Mouse (Mus musculus): ENCODE data around the gene Batf3. TPM values are rescaled to one million over a fixed set of nuclear protein-coding genes. Genes with fewer than 3 reads are reported as not detected.

The Batf3 gene
- polyA plus RNA-seq (2012; rRNA removed) (1.6 and 1.8 TPM in 2 replicates), polyA plus RNA-seq (2014; fragmentation: Nextera tagmentation; extraction: Ambion mirVana) (1.5 and 2.4 TPM in 2 replicates)

GRCm38 (mm10) chr1:191097802-191098747, at the start of gene Batf3:
Gene Batf3, plus strand, starts transcription at chr1:191097847.
- Histone ChIP-seq H3K36me3 (replicated peaks; ENCODE audit: control insufficient read depth, insufficient read depth, low read depth) (no peaks in the 10 kb centered on the region), H3K4me3 (ENCODE audit: insufficient read depth in 1 of 2, low read depth in 2 of 2, low read length in 2 of 2) (peak within 1 kb of the TSS; percentile 38 to 42), H3K9ac (replicated peaks) (no peak within 1 kb of the TSS), H3K27me3 (ENCODE audit: control insufficient read depth, insufficient read depth, low read length) (peaks cover 44% of the 10 kb centered on the region), H3K27ac (no peak within 1 kb of the TSS), H3K9me3 (ENCODE audit: control insufficient read depth, low read length) (no peaks in the 10 kb centered on the region), H3K4me2 (ENCODE audit: low read depth) (peak within 1 kb of the TSS; percentile 47), H3K4me1 (replicated peaks; ENCODE audit: control insufficient read depth in 2 of 2, insufficient read depth in 2 of 2, low read length in 1 of 2) (no peaks in the 10 kb centered on the region)
- TF ChIP-seq CTCF (IDR thresholded peaks at IDR 0.05; ENCODE audit: low read depth) (no peak), EP300 (IDR thresholded peaks at IDR 0.05; ENCODE audit: low read depth) (no peak)
- 2% methylated on average over 91 of the region's 95 CpGs for WGBS (ENCODE audit: insufficient replicate concordance)
- ATAC-seq (ENCODE audit: insufficient read depth) (peak; percentile 21; the same call in 1 of the 2 replicates), DNase-seq (ENCODE audit: low read depth in 3 of 3, low spot score in 3 of 3) (no peak)

- WGBS (ENCODE audit: insufficient replicate concordance) = 78% methylated on average over 3 of the region's 3 CpGs
- Histone ChIP-seq H3K4me2 (ENCODE audit: low read depth) (no peak overlapping the region), H3K4me1 (replicated peaks; ENCODE audit: control insufficient read depth in 2 of 2, insufficient read depth in 2 of 2, low read length in 1 of 2) (peaks cover 7 to 14% of the 10 kb centered on the region in 2 experiments; a peak in 3 of 4 replicates), H3K9me3 (ENCODE audit: control insufficient read depth, low read length) (no peaks in the 10 kb centered on the region), H3K4me3 (ENCODE audit: insufficient read depth in 1 of 2, low read depth in 2 of 2, low read length in 2 of 2) (no peak overlapping the region), H3K36me3 (replicated peaks; ENCODE audit: control insufficient read depth, insufficient read depth, low read depth) (no peaks in the 10 kb centered on the region), H3K9ac (replicated peaks) (no peak overlapping the region), H3K27ac (no peak overlapping the region), H3K27me3 (ENCODE audit: control insufficient read depth, insufficient read depth, low read length) (no peaks in the 10 kb centered on the region)
- ATAC-seq (ENCODE audit: insufficient read depth) (no peak), DNase-seq (ENCODE audit: low read depth in 3 of 3, low spot score in 3 of 3) (no peak)
- TF ChIP-seq EP300 (IDR thresholded peaks at IDR 0.05; ENCODE audit: low read depth) (no peak), CTCF (IDR thresholded peaks at IDR 0.05; ENCODE audit: low read depth) (no peak)
Measured at GRCm38 (mm10) chr1:191053555-191053954, 44.1 kb upstream of the Batf3 start.

GRCm38 (mm10) chr1:191054870-191055532, 42.6 kb upstream of the Batf3 start:
- Histone ChIP-seq H3K36me3 (replicated peaks; ENCODE audit: control insufficient read depth, insufficient read depth, low read depth) (no peaks in the 10 kb centered on the region), H3K27ac (peak overlapping the region; percentile 68), H3K9me3 (ENCODE audit: control insufficient read depth, low read length) (no peaks in the 10 kb centered on the region), H3K9ac (replicated peaks) (no peak overlapping the region), H3K4me3 (ENCODE audit: insufficient read depth in 1 of 2, low read depth in 2 of 2, low read length in 2 of 2) (no peak overlapping the region), H3K4me1 (replicated peaks; ENCODE audit: control insufficient read depth in 2 of 2, insufficient read depth in 2 of 2, low read length in 1 of 2) (peaks cover 7 to 14% of the 10 kb centered on the region in 2 experiments; a peak in 3 of 4 replicates), H3K4me2 (ENCODE audit: low read depth) (peak overlapping the region; percentile 32), H3K27me3 (ENCODE audit: control insufficient read depth, insufficient read depth, low read length) (no peaks in the 10 kb centered on the region)
- 26% methylated on average over 8 of the region's 8 CpGs for WGBS (ENCODE audit: insufficient replicate concordance)
- peak; percentile 88 for ATAC-seq (ENCODE audit: insufficient read depth)
- DNase-seq (ENCODE audit: low read depth in 3 of 3, low spot score in 3 of 3) = peak; percentile 54 to 64 (median 57)
- TF ChIP-seq EP300 (IDR thresholded peaks at IDR 0.05; ENCODE audit: low read depth) (peak; percentile 57), CTCF (IDR thresholded peaks at IDR 0.05; ENCODE audit: low read depth) (peak; percentile 52)

GRCm38 (mm10) chr1:191055533-191055873, 42.1 kb upstream of the Batf3 start:
- WGBS (ENCODE audit: insufficient replicate concordance) = 36% methylated on average over 2 of the region's 2 CpGs
- H3K4me2 ChIP-seq (ENCODE audit: low read depth) = no peak overlapping the region
- peak overlapping the region; percentile 68; the same call in 1 of the 2 replicates for H3K27ac ChIP-seq
- no peaks in the 10 kb centered on the region for H3K27me3 ChIP-seq (ENCODE audit: control insufficient read depth, insufficient read depth, low read length)
- no peak overlapping the region for H3K4me3 ChIP-seq (ENCODE audit: insufficient read depth in 1 of 2, low read depth in 2 of 2, low read length in 2 of 2)
- TF ChIP-seq EP300 (IDR thresholded peaks at IDR 0.05; ENCODE audit: low read depth) = no peak; the same call in 1 of the 2 replicates
- peak; percentile 45 for TF ChIP-seq CTCF (IDR thresholded peaks at IDR 0.05; ENCODE audit: low read depth)
- no peak overlapping the region for H3K9ac ChIP-seq (replicated peaks)
- no peak for DNase-seq (ENCODE audit: low read depth in 3 of 3, low spot score in 3 of 3)
- H3K9me3 ChIP-seq (ENCODE audit: control insufficient read depth, low read length) = no peaks in the 10 kb centered on the region
- H3K36me3 ChIP-seq (replicated peaks; ENCODE audit: control insufficient read depth, insufficient read depth, low read depth) = no peaks in the 10 kb centered on the region
- peak; percentile 71 for ATAC-seq (ENCODE audit: insufficient read depth)
- peaks cover 7 to 14% of the 10 kb centered on the region in 2 experiments; a peak in 3 of 4 replicates for H3K4me1 ChIP-seq (replicated peaks; ENCODE audit: control insufficient read depth in 2 of 2, insufficient read depth in 2 of 2, low read length in 1 of 2)

All from liver, embryonic 14.5 days (tissue).